Mouse (Mus musculus) megakaryocyte, adult 5-6 weeks (primary cell): Measurements from ENCODE around the gene Dusp3. TPM values are rescaled to one million over a fixed set of nuclear protein-coding genes. Genes with fewer than 3 reads are reported as not detected.

ENCODE experiments used
- ATAC-seq: 2 replicates; pipeline ENCODE4 v1.8.0; 2016; ENCODE audit warnings: mild to moderate bottlenecking, inconsistent platforms; ENCODE audit not compliant: poor library complexity, severe bottlenecking
- total RNA-seq, 2 experiments: library from RNA; stranded (forward) in 1 of 2; stranded (reverse) in 1 of 2; fragments of 153-499, 151-499 nt in 1 of 2; fragments of 221-1000, 200-1000 nt in 1 of 2; gene quantifications; 2 replicates each; pipeline versions ENCODE4 v1.2.3 to v1.2.4; 2015 to 2017

The Dusp3 gene
- total RNA-seq, 2 experiments from 2014 or later: 21.9 to 30.3 TPM

- no peak for ATAC-seq
Measured at GRCm38 (mm10) chr11:101979140-101979539, 7.7 kb downstream of the Dusp3 start.

GRCm38 (mm10) chr11:101976949-101977348 lies 9.9 kb downstream of the Dusp3 start:
- ATAC-seq: no peak

GRCm38 (mm10) chr11:101974923-101975322 lies 11.9 kb downstream of the Dusp3 start:
- ATAC-seq: no peak

GRCm38 (mm10) chr11:101974181-101974580 lies 12.6 kb downstream of the Dusp3 start:
- no peak for ATAC-seq

- ATAC-seq: no peak
Measured at GRCm38 (mm10) chr11:101973496-101973895, 13.3 kb downstream of the Dusp3 start.

- ATAC-seq: no peak
Measured at GRCm38 (mm10) chr11:101972651-101973050, 14.2 kb downstream of the Dusp3 start.

- ATAC-seq: peak; percentile 85
Measured at GRCm38 (mm10) chr11:101972097-101972496, 14.7 kb downstream of the Dusp3 start.

GRCm38 (mm10) chr11:101971410-101971809 lies 15.4 kb downstream of the Dusp3 start:
- ATAC-seq: peak; percentile 31; the same call in 1 of the 2 replicates

GRCm38 (mm10) chr11:101969835-101970234 lies 17.0 kb downstream of the Dusp3 start:
- ATAC-seq: no peak

GRCm38 (mm10) chr11:101968791-101969190 lies 18.0 kb downstream of the Dusp3 start:
- ATAC-seq: peak; percentile 62

- ATAC-seq: no peak
Measured at GRCm38 (mm10) chr11:101968311-101968710, 18.5 kb downstream of the Dusp3 start.

GRCm38 (mm10) chr11:101966965-101967614 lies 19.7 kb downstream of the Dusp3 start, which contains the start of gene Sost:
Gene Sost (minus strand): TSS chr11:101967015.
- ATAC-seq: no peak

- no peak for ATAC-seq
Measured at GRCm38 (mm10) chr11:101965553-101965952, 21.3 kb downstream of the Dusp3 start.

- ATAC-seq: no peak
Measured at GRCm38 (mm10) chr11:101964647-101965046, 22.2 kb downstream of the Dusp3 start.

GRCm38 (mm10) chr11:101963473-101964291 lies 23.1 kb downstream of the Dusp3 start:
- no peak for ATAC-seq

GRCm38 (mm10) chr11:101963043-101963442 lies 23.8 kb downstream of the Dusp3 start:
- ATAC-seq: no peak

GRCm38 (mm10) chr11:101957476-101957875 lies 29.3 kb downstream of the Dusp3 start:
- no peak for ATAC-seq

- no peak for ATAC-seq
Measured at GRCm38 (mm10) chr11:101953441-101953840, 33.4 kb downstream of the Dusp3 start.

- ATAC-seq: peak; percentile 88
Measured at GRCm38 (mm10) chr11:101952541-101953341, 34.1 kb downstream of the Dusp3 start.

- ATAC-seq: no peak
Measured at GRCm38 (mm10) chr11:101950021-101950420, 36.8 kb downstream of the Dusp3 start.

GRCm38 (mm10) chr11:101946525-101946924 lies 40.3 kb downstream of the Dusp3 start:
- ATAC-seq: no peak
